Mouse (Mus musculus): ENCODE data around the gene Vmn2r86. TPM values are rescaled to one million over a fixed set of nuclear protein-coding genes. Genes with fewer than 3 reads are reported as not detected.
"Not testable (repeated sequence)": the region's sequence is repeated elsewhere in the genome, so short reads cannot be mapped to it uniquely, and the experiment has no call there.

The Vmn2r86 gene
- 0.05 and 0.08 TPM in 2 replicates for polyA plus RNA-seq (2015; fragmentation: Nextera tagmentation; extraction: Ambion mirVana)

GRCm38 (mm10) chr10:130455950-130456349, at the start of gene Vmn2r86:
Gene Vmn2r86, minus strand, starts transcription at chr10:130456050.
- H3K27me3 ChIP-seq (replicated peaks); H3K4me3 ChIP-seq (replicated peaks); H3K36me3 ChIP-seq; H3K9ac ChIP-seq (replicated peaks); H3K27ac ChIP-seq (replicated peaks); ATAC-seq (ENCODE audit: low FRiP score); H3K9me3 ChIP-seq (replicated peaks); H3K4me2 ChIP-seq; H3K4me1 ChIP-seq: not testable (repeated sequence)
- 92% methylated on average over 1 of the region's 1 CpGs for WGBS

DNA sequence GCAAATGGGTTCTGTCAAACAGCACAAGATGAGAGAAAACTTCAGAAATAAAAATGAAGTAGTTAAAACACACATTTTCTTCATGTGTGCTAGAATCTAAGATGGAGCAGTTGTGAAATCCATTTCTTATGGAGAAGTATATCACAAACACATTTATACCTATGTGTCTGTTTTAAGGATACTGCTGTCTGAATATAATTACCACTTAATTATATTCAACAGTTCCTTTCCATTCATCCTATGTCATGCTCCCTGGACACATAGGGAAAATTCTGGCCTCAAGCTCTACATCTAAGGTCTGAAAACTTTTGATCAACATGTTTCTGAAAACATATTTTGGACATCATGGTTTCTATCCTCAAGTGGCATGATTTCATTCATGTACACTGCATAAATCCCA, 41.4 kb upstream of the Vmn2r86 start, which contains the start of gene Vmn2r87:
Gene Vmn2r87, minus strand, starts transcription at position 101 of the 400 bp plus-strand sequence.
- Histone ChIP-seq H3K36me3 (no peaks in the 10 kb centered on the region), H3K4me3 (replicated peaks) (no peak within 1 kb of the TSS), H3K27ac (replicated peaks) (no peak within 1 kb of the TSS), H3K4me2 (no peak within 1 kb of the TSS), H3K27me3 (replicated peaks) (no peaks in the 10 kb centered on the region), H3K4me1 (no peaks in the 10 kb centered on the region), H3K9ac (replicated peaks) (no peak within 1 kb of the TSS), H3K9me3 (replicated peaks) (no peaks in the 10 kb centered on the region)
- ATAC-seq (ENCODE audit: low FRiP score) = no peak

DNA sequence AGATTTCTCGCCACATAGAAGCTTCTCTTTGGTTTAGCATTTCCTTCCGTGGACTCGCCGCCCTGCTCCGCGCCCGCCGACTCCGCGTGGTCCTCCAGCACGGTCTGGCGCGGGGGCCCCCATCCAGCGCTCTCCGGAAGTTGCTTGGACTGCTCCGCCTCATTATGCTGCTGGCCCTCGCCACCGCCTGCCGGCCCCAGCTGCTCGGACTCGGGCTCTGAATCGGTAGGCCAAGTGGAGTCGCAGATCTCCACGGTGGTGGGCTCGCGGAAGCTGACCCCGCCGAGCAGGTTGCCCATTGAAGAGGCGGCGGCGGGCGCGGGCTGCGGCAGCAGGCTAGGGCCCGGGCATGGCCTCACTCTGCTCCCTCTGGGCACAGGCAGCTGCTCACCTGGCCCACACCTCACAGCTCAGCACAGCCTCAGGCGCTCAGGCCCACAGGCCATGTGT, 14.5 kb upstream of the Vmn2r86 start:
- Histone ChIP-seq H3K27ac (replicated peaks) (0 out of 2 replicates have a peak overlapping the region, but pooled peaks have one; percentile 13), H3K27me3 (replicated peaks) (no peaks in the 10 kb centered on the region)

DNA sequence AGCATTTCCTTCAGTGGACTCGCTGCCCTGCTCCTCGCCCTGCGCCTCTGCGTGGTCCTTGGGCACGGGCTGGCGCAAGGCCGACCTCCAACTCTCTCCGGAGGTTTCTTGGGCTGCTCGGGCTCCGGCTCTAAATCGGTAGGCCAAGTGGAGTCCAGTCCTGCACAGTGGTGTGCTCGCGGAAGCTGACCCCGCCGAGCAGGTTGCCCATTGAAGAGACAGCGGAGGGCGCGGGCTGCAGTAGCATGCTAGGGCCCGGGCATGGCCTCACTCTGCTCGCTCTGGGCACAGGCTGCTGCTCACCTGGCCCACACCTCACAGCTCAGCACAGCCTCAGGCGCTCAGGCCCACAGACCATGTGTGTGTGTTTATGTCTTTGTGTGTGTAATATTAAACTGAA, 11.1 kb downstream of the Vmn2r86 start:
- Histone ChIP-seq H3K9me3 (replicated peaks) (no peaks in the 10 kb centered on the region), H3K4me3 (replicated peaks) (no peak overlapping the region), H3K36me3 (no peaks in the 10 kb centered on the region), H3K27ac (replicated peaks) (no peak overlapping the region), H3K27me3 (replicated peaks) (no peaks in the 10 kb centered on the region), H3K4me2 (no peak overlapping the region), H3K9ac (replicated peaks) (no peak overlapping the region), H3K4me1 (no peaks in the 10 kb centered on the region)
- no peak for ATAC-seq (ENCODE audit: low FRiP score)
- 94% methylated on average over 21 of the region's 21 CpGs for WGBS

More for the DNA sequence above, 14.5 kb upstream of the Vmn2r86 start:
- Histone ChIP-seq H3K36me3 (no peaks in the 10 kb centered on the region), H3K4me1 (no peaks in the 10 kb centered on the region), H3K4me3 (replicated peaks) (peak overlapping the region; percentile 55), H3K4me2 (peak overlapping the region; percentile 89), H3K9me3 (replicated peaks) (no peaks in the 10 kb centered on the region), H3K9ac (replicated peaks) (peak overlapping the region; percentile 61)
- WGBS = 3% methylated on average over 36 of the region's 36 CpGs
- peak; percentile 98 for ATAC-seq (ENCODE audit: low FRiP score)

DNA sequence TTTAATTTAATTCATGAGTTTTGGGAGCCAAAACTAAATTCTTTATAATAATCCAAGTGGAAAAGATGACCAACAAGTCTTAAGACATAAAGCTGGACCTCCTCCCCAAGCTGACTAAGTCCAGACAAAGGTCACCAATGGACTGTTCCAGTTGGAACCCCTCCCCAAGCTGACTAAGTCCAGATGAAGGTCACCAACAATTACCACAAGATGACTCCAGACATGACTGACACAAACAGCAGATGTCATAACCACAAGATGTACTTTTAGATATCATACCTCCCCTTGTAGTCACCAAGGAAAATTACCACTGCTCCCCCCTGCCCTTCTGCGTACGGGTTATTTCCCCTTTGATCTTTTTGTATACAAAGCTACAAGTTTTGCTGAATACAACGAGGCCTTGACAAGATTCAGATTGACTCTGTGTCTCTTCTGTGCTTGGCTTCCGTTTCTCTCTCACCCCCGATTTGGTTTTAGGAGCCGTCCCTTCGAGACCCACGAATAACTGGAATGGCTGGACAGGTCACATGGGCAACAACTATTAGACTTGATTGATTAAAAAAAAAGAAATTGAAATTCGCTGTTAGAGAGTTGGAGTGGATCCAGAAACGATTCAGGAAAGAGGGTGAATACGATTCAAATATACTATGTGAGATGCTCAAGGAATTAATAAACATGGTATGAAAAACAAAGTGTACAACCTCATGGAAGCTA, 21.5 kb downstream of the Vmn2r86 start:
- H3K36me3 ChIP-seq; H3K27ac ChIP-seq (replicated peaks); H3K9me3 ChIP-seq (replicated peaks); H3K4me2 ChIP-seq; H3K9ac ChIP-seq (replicated peaks); H3K4me1 ChIP-seq; ATAC-seq (ENCODE audit: low FRiP score); H3K4me3 ChIP-seq (replicated peaks); H3K27me3 ChIP-seq (replicated peaks): not testable (repeated sequence)
- WGBS = 89% methylated on average over 11 of the region's 11 CpGs

DNA sequence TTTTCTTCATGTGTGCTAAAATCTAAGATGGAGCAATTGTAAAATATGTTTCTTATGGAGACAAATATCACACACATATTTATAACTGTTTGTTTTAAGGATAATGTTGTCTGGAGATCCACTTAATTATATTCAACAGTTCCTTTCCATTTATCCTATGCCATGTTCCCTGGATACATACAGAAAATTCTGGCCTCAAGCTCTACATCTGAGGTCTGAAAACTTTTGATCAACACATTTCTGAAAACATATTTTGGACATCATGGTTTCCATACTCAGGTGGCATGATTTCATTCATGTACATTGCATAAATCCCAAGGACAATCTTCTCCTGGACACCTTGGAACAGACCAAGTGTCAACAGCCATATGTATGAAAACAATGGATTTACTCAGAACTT, 26.2 kb downstream of the Vmn2r86 start, which contains the start of gene Vmn2r85:
Gene Vmn2r85, minus strand, starts transcription at position 101 of the 400 bp plus-strand sequence.
- H3K9me3 ChIP-seq (replicated peaks); H3K4me3 ChIP-seq (replicated peaks); H3K27me3 ChIP-seq (replicated peaks); H3K9ac ChIP-seq (replicated peaks); H3K4me1 ChIP-seq; H3K27ac ChIP-seq (replicated peaks); H3K4me2 ChIP-seq; H3K36me3 ChIP-seq; ATAC-seq (ENCODE audit: low FRiP score): not testable (repeated sequence)

GRCm38 (mm10) chr10:130422368-130422767, 33.5 kb downstream of the Vmn2r86 start:
- not testable (repeated sequence) for H3K27me3 ChIP-seq (replicated peaks); ATAC-seq (ENCODE audit: low FRiP score)
- 85% methylated on average over 2 of the region's 2 CpGs for WGBS

DNA sequence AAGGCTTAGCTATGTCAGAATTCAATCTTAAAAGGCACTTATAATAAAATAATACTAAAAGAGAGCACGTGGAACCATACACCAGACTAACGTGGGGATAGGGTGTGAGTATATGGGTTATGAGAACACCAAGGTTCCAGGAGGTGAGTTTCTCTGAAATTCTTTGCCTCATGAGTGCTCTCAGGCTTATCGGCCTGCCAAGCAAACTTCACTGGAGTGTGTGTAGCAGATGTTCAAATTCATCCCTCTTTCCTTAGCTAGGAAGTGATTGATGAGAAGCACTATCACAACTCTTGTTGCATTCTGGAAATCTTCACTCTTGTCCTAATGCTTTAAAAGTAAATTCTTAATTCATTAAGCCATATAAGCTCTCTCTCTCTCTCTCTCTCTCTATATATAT, 35.4 kb downstream of the Vmn2r86 start:
- H3K27ac ChIP-seq (replicated peaks) = no peak overlapping the region
- no peak overlapping the region for H3K4me3 ChIP-seq (replicated peaks)
- H3K9ac ChIP-seq (replicated peaks) = no peak overlapping the region
- no peaks in the 10 kb centered on the region for H3K36me3 ChIP-seq
- H3K9me3 ChIP-seq (replicated peaks) = no peaks in the 10 kb centered on the region
- no peaks in the 10 kb centered on the region for H3K4me1 ChIP-seq
- 82% methylated on average over 3 of the region's 3 CpGs for WGBS
- no peak overlapping the region for H3K4me2 ChIP-seq
- ATAC-seq (ENCODE audit: low FRiP score) = no peak
- no peaks in the 10 kb centered on the region for H3K27me3 ChIP-seq (replicated peaks)

More at GRCm38 (mm10) chr10:130422368-130422767, 33.5 kb downstream of the Vmn2r86 start:
- H3K4me3 ChIP-seq (replicated peaks); H3K36me3 ChIP-seq; H3K9ac ChIP-seq (replicated peaks); H3K9me3 ChIP-seq (replicated peaks); H3K4me1 ChIP-seq; H3K27ac ChIP-seq (replicated peaks); H3K4me2 ChIP-seq: not testable (repeated sequence)

DNA sequence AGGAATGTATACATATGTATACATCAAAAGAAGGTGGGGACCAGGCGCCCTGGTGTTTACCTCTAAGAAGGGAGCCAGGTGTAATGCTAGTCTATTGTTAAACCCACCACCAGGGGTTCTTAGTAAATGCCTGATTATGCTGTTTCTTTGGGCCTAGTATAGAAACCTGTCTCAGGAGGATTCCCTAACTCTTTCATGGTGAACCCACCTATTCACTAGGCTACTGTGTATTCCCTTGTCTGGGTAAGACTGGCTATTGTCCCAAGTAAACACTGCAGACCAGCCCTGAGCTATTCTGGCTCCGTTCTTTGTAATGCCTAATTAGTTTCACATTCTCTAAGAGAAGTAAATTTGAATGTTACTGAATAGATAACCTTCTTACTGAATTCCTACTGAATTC, 35.9 kb downstream of the Vmn2r86 start:
- H3K4me3 ChIP-seq (replicated peaks); H3K27me3 ChIP-seq (replicated peaks); H3K36me3 ChIP-seq; H3K4me2 ChIP-seq; ATAC-seq (ENCODE audit: low FRiP score); H3K4me1 ChIP-seq; H3K27ac ChIP-seq (replicated peaks); H3K9ac ChIP-seq (replicated peaks); H3K9me3 ChIP-seq (replicated peaks): not testable (repeated sequence)
- WGBS = 47% methylated on average over 2 of the region's 2 CpGs

GRCm38 (mm10) chr10:130416352-130416751, 39.5 kb downstream of the Vmn2r86 start:
- ATAC-seq (ENCODE audit: low FRiP score); H3K36me3 ChIP-seq; H3K27ac ChIP-seq (replicated peaks); H3K27me3 ChIP-seq (replicated peaks); H3K9me3 ChIP-seq (replicated peaks); H3K4me1 ChIP-seq; H3K9ac ChIP-seq (replicated peaks); H3K4me3 ChIP-seq (replicated peaks); H3K4me2 ChIP-seq: not testable (repeated sequence)

GRCm38 (mm10) chr10:130412167-130412698, 43.6 kb downstream of the Vmn2r86 start:
- not testable (repeated sequence) for H3K27ac ChIP-seq (replicated peaks); H3K9me3 ChIP-seq (replicated peaks); ATAC-seq (ENCODE audit: low FRiP score); H3K4me2 ChIP-seq; H3K27me3 ChIP-seq (replicated peaks); H3K36me3 ChIP-seq; H3K4me3 ChIP-seq (replicated peaks); H3K4me1 ChIP-seq; H3K9ac ChIP-seq (replicated peaks)
- 77% methylated on average over 25 of the region's 35 CpGs for WGBS

DNA sequence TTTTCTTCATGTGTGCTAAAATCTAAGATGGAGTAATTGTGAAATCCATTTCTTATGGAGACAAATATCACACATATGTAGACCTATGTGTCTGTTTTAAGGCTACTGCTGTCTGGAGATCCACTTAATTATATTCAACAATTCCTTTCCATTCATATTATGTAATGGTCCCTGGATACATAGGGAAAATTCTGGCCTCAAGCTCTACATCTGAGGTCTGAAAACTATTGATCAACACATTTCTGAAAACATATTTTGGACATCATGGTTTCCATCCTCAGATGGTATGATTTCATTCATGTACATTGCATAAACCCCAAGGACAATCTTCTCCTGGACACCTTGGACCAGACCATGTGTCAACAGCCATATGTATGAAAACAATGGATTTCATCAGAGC, 61.6 kb downstream of the Vmn2r86 start, which contains the start of gene Vmn2r84:
Gene Vmn2r84, minus strand, starts transcription at position 101 of the 400 bp plus-strand sequence.
- H3K9ac ChIP-seq (replicated peaks) = no peak within 1 kb of the TSS
- H3K27me3 ChIP-seq (replicated peaks) = no peaks in the 10 kb centered on the region
- no peak for ATAC-seq (ENCODE audit: low FRiP score)
- no peaks in the 10 kb centered on the region for H3K9me3 ChIP-seq (replicated peaks)
- no peak within 1 kb of the TSS for H3K27ac ChIP-seq (replicated peaks)
- H3K4me2 ChIP-seq = no peak within 1 kb of the TSS
- H3K36me3 ChIP-seq = no peaks in the 10 kb centered on the region
- no peaks in the 10 kb centered on the region for H3K4me1 ChIP-seq
- H3K4me3 ChIP-seq (replicated peaks) = no peak within 1 kb of the TSS

Data from neural tube, embryonic 15.5 days (tissue).